Mouse (Mus musculus) CD4-positive, CD25-positive, alpha-beta regulatory T cell, adult 9 weeks (primary cell): ENCODE data around the gene Gm28168. TPM values are rescaled to one million over a fixed set of nuclear protein-coding genes. Genes with fewer than 3 reads are reported as not detected.

Source experiments
- polyA plus RNA-seq: library from polyadenylated mRNA; unstranded; fragments of 100-300 nt; shearing (Covaris generic); gene quantifications from one replicate; pipeline ENCODE4 v1.2.1, GENCODE M21; 2017

Gene Gm28168
- not detected for polyA plus RNA-seq

GRCm38 (mm10) chr1:117927715-117928114, at the start of gene Gm28168:
Gene Gm28168 (plus strand): TSS chr1:117928015.

GRCm38 (mm10) chr1:117965639-117966038, 37.8 kb downstream of the Gm28168 start, which contains the start of gene Gm7145:
Gene Gm7145 (plus strand): TSS chr1:117965939.

Other genes with a start within 250 kb of the Gm28168 start
- gene Gm28363, start 230.9 kb upstream of the Gm28168 start, polyA plus RNA-seq: not detected
- not detected for gene B020011L13Rik, start 146.9 kb upstream of the Gm28168 start, polyA plus RNA-seq
- gene Gm28360, start 97.9 kb upstream of the Gm28168 start, polyA plus RNA-seq: not detected
- not detected for gene Gm7145, start 37.9 kb downstream of the Gm28168 start, polyA plus RNA-seq
- not detected for gene Gm29106, start 248.5 kb downstream of the Gm28168 start, polyA plus RNA-seq